In genomic region chr2:78004426-78004825, GRCm38 (mm10) we compare ENCODE assay signal across 16 mouse cellular contexts.
"Had no signal": no experiment of that assay in that cellular context is flagged by ENCODE, and none has a peak within 500 bp of the region (broad histone marks: within the 10 kb centered on the region; RNA-seq: fewer than 3 reads in every experiment).

No protein-coding gene starts in this region.

- H3K36me3 ChIP-seq: neural tube, embryonic 13.5 days; neural tube, embryonic 15.5 days; stomach, embryonic 15.5 days had no signal

- H3K27me3 ChIP-seq: neural tube, embryonic 13.5 days; neural tube, embryonic 15.5 days; stomach, embryonic 15.5 days had no signal

- DNase-seq: retina, postnatal 1 day; right cerebral cortex, adult 18-20 months; right cerebral cortex, postnatal 14 days; right cerebral cortex, postnatal 25 days; right cerebral cortex, postnatal 4 days; spleen, adult 18-20 months; thymus, adult 18-20 months; thymus, adult 2 months; thymus, postnatal 14 days; thymus, postnatal 25 days; thymus, postnatal 36 days; thymus, postnatal 4 days had no signal

- H3K4me1 ChIP-seq: neural tube, embryonic 13.5 days; neural tube, embryonic 15.5 days; stomach, embryonic 15.5 days had no signal

- H3K9ac ChIP-seq: neural tube, embryonic 13.5 days; neural tube, embryonic 15.5 days; stomach, embryonic 15.5 days had no signal

- H3K27ac ChIP-seq: neural tube, embryonic 13.5 days; neural tube, embryonic 15.5 days; stomach, embryonic 15.5 days; stomach, postnatal 0 days had no signal

- H3K4me3 ChIP-seq: neural tube, embryonic 13.5 days; neural tube, embryonic 15.5 days; stomach, embryonic 15.5 days had no signal

- H3K9me3 ChIP-seq: neural tube, embryonic 13.5 days; neural tube, embryonic 15.5 days; stomach, embryonic 15.5 days had no signal

- H3K4me2 ChIP-seq: neural tube, embryonic 13.5 days; neural tube, embryonic 15.5 days; stomach, embryonic 15.5 days had no signal
